Mouse (Mus musculus): Measurements from ENCODE around the gene Rhag.

- TF ChIP-seq CTCF (IDR thresholded peaks at IDR 0.05; ENCODE audit: low read depth, low read length) (no peak), POLR2AphosphoS5 (IDR thresholded peaks at IDR 0.05; ENCODE audit: insufficient replicate concordance, low read depth, low read length) (no peak), GATA2 (IDR thresholded peaks at IDR 0.05; ENCODE audit: borderline replicate concordance, low read depth, low read length) (no peak)
Observed at GRCm38 (mm10) chr17:40811560-40811959, 634 bp downstream of the Rhag start.

All from G1E (cell line).